Mouse (Mus musculus) heart, adult 18-20 months (tissue): Measurements from ENCODE around the gene Pnrc2. TPM values are rescaled to one million over a fixed set of nuclear protein-coding genes. Genes with fewer than 3 reads are reported as not detected.

Experiments
- DNase-seq, 2 experiments: peaks; one replicate each; pipeline ENCODE4 v3.0.0; 2021 to 2022; ENCODE audit warnings: mixed read lengths in 1 of 2
- total RNA-seq, 2 experiments: library from RNA; stranded (reverse); gene quantifications; 2 replicates each; pipeline ENCODE4 v1.2.3; 2021

The Pnrc2 gene
- total RNA-seq, 2 experiments from 2014 or later: 62.7 to 68.0 TPM

- DNase-seq: no peak
Measured at GRCm38 (mm10) chr4:135892884-135893283, 19.2 kb upstream of the Pnrc2 start.

GRCm38 (mm10) chr4:135891539-135891938 is 17.9 kb upstream of the Pnrc2 start:
- no peak for DNase-seq

GRCm38 (mm10) chr4:135889884-135890283 is 16.2 kb upstream of the Pnrc2 start:
- peak; percentile 85 to 88 for DNase-seq

- no peak for DNase-seq
Measured at GRCm38 (mm10) chr4:135889146-135889883, 15.7 kb upstream of the Pnrc2 start.

GRCm38 (mm10) chr4:135888448-135889057 is 14.9 kb upstream of the Pnrc2 start:
- no peak for DNase-seq

- no peak for DNase-seq
Measured at GRCm38 (mm10) chr4:135886184-135886583, 12.5 kb upstream of the Pnrc2 start.

GRCm38 (mm10) chr4:135885676-135886075 is 12.0 kb upstream of the Pnrc2 start:
- no peak for DNase-seq

- DNase-seq: no peak
Measured at GRCm38 (mm10) chr4:135884531-135884930, 10.9 kb upstream of the Pnrc2 start.

- DNase-seq: no peak
Measured at GRCm38 (mm10) chr4:135883881-135884516, 10.3 kb upstream of the Pnrc2 start.

GRCm38 (mm10) chr4:135883401-135883851 is 9.8 kb upstream of the Pnrc2 start:
- DNase-seq: peak in 1 of 2 experiments; percentile 27

- DNase-seq: no peak
Measured at GRCm38 (mm10) chr4:135882023-135882422, 8.4 kb upstream of the Pnrc2 start.

GRCm38 (mm10) chr4:135880576-135880975 is 6.9 kb upstream of the Pnrc2 start:
- DNase-seq: no peak

- no peak for DNase-seq
Measured at GRCm38 (mm10) chr4:135880018-135880417, 6.4 kb upstream of the Pnrc2 start.

- no peak for DNase-seq
Measured at GRCm38 (mm10) chr4:135879021-135879420, 5.4 kb upstream of the Pnrc2 start.

- peak; percentile 45 to 66 for DNase-seq
Measured at GRCm38 (mm10) chr4:135877742-135878141, 4.1 kb upstream of the Pnrc2 start.

GRCm38 (mm10) chr4:135876583-135877020 is 3.0 kb upstream of the Pnrc2 start:
- DNase-seq: peak; percentile 88 to 94

- DNase-seq: peak; percentile 71 to 80
Measured at GRCm38 (mm10) chr4:135875991-135876582, 2.4 kb upstream of the Pnrc2 start.

GRCm38 (mm10) chr4:135875546-135875945 is 1.9 kb upstream of the Pnrc2 start:
- no peak for DNase-seq

- DNase-seq: no peak
Measured at GRCm38 (mm10) chr4:135874564-135875535, 1.2 kb upstream of the Pnrc2 start.

GRCm38 (mm10) chr4:135872589-135873391 is 860 bp downstream of the Pnrc2 start:
- peak in 1 of 2 experiments; percentile 48 for DNase-seq

GRCm38 (mm10) chr4:135872015-135872414 is 1.6 kb downstream of the Pnrc2 start:
- DNase-seq: no peak
